Mouse (Mus musculus): ENCODE data around the gene Il15ra. TPM values are rescaled to one million over a fixed set of nuclear protein-coding genes. Genes with fewer than 3 reads are reported as not detected.

Il15ra gene
- polyA plus RNA-seq (2012; fragmentation: generic; extraction: Trizol), result 0.09 TPM
- long read RNA-seq, experiment 1, result 0 reads
- long read RNA-seq, experiment 2, result 0 reads

DNA sequence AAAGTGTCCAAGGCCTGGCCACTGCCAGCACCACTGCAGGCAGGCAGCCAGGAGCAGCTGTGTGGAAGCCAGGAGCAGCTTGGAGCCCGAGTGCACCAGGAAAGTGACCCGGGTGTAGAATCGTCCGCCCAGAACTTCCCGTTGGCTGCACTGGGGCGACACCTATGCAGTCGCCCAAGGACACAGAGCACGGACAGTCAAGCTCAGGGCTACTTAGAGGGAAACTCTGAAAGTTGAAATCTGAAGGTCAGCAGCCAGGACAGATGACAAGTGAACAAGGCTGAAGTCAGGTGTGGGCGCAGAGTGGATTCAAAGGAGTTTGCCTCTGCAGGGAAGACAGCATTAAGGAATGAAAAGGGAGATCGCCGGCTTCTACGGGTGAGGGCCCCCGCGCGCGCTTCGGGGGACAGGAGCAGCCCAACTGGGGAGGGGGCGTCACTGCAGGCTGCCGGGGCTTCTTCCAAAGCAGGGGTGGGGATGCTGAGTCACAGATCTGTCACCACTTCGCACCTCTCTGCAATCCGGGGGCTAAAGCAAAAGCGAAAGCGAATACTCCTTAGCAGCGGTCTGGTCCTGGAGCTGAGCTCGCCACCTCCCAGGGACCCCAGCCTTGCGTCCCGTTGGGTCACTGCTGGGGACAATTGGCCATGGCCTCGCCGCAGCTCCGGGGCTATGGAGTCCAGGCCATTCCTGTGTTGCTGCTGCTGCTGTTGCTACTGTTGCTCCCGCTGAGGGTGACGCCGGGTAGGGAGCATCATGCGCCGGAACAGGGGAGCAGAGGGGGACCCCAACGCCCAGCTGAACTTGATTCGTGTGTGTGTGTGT lies at the start of gene Il15ra:
TSS of gene Il15ra (plus strand) at position 90 of the 825 bp plus-strand sequence.
- no peaks in the 10 kb centered on the region for H3K36me3 ChIP-seq (ENCODE audit: control insufficient read depth, insufficient read depth)
- H3ac ChIP-seq (ENCODE audit: control insufficient read depth, insufficient read length, low read depth), result peak within 1 kb of the TSS; percentile 62
- no peak for TF ChIP-seq CEBPB (IDR thresholded peaks at IDR 0.05; ENCODE audit: low read depth)
- no peak for TF ChIP-seq USF1 (IDR thresholded peaks at IDR 0.05; ENCODE audit: low read depth)
- no peaks in the 10 kb centered on the region for H3K79me3 ChIP-seq (ENCODE audit: low read depth)
- peak within 1 kb of the TSS; percentile 46 for H3K4me3 ChIP-seq (ENCODE audit: insufficient read depth, poor library complexity, severe bottlenecking)
- no peaks in the 10 kb centered on the region for H3K79me2 ChIP-seq (ENCODE audit: control insufficient read depth, insufficient read depth)
- peaks cover 4% of the 10 kb centered on the region for H3K27me3 ChIP-seq (ENCODE audit: control insufficient read depth, insufficient read depth, insufficient read length)

DNA sequence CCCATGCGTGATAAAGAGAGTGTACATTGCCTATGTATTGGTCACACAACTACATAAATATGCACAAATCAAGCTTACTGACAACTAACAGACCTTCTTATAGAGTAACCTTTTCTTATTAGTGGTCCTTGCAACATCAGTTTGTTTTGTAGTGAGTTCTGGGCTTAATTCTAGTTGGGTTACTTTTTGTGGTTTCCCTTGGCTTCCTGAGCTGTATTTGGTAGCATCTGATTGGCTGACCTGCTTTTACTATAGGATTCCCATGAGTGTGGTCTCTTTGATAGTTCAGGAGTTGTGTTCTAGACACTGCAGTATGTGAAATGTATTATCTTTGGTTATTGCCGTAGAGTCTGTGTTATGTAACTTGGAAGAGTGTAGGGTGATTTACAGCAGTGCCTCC lies 47.5 kb upstream of the Il15ra start:
- TF ChIP-seq CTCF (IDR thresholded peaks at IDR 0.05; ENCODE audit: control insufficient read depth, insufficient read depth, insufficient read length), result no peak
- no peak for TF ChIP-seq CEBPB (IDR thresholded peaks at IDR 0.05; ENCODE audit: low read depth)
- TF ChIP-seq MYOD1 (IDR thresholded peaks at IDR 0.05; ENCODE audit: control insufficient read depth, insufficient read length, low read depth), result no peak
- no peak for TF ChIP-seq FOSL1 (IDR thresholded peaks at IDR 0.05; ENCODE audit: insufficient read depth, low read length, poor library complexity, severe bottlenecking)
- Histone ChIP-seq H3K36me3 (ENCODE audit: control insufficient read depth, insufficient read depth) (no peaks in the 10 kb centered on the region), H3K27me3 (ENCODE audit: control insufficient read depth, insufficient read depth, insufficient read length) (no peaks in the 10 kb centered on the region)

DNA sequence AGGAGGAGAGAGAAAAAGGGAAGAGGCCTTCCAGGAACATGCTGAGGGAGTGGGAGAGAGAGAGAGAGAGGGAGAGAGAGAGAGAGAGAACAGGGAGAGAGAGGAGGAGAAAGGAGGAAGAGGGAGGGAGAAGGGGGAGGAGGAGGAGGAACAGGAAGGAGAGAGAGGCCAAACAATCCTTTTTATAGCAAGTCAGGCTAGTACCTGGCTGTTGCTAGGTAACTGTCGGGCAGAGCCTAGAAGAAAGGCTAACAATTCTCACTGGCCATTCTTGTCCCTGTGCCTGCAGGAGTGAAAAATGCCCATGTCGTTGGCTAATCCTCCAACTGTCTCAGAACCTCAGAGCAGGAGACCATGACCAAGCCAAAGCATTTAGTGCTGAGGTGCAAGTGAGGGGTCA lies 45.8 kb upstream of the Il15ra start:
- Histone ChIP-seq H3K79me2 (ENCODE audit: control insufficient read depth, insufficient read depth) (no peaks in the 10 kb centered on the region), H3K4me3 (ENCODE audit: insufficient read depth, poor library complexity, severe bottlenecking) (no peak overlapping the region), H3K79me3 (ENCODE audit: low read depth) (no peaks in the 10 kb centered on the region), H3K27me3 (ENCODE audit: control insufficient read depth, insufficient read depth, insufficient read length) (no peaks in the 10 kb centered on the region), H3K36me3 (ENCODE audit: control insufficient read depth, insufficient read depth) (no peaks in the 10 kb centered on the region), H3ac (ENCODE audit: control insufficient read depth, insufficient read length, low read depth) (no peak overlapping the region)
- TF ChIP-seq CEBPB (IDR thresholded peaks at IDR 0.05; ENCODE audit: low read depth) (no peak), MYOG (IDR thresholded peaks at IDR 0.05; ENCODE audit: control insufficient read depth, extremely low read depth, insufficient read length) (no peak), MAX (IDR thresholded peaks at IDR 0.05) (no peak), FOSL1 (IDR thresholded peaks at IDR 0.05; ENCODE audit: insufficient read depth, low read length, poor library complexity, severe bottlenecking) (no peak), USF1 (IDR thresholded peaks at IDR 0.05; ENCODE audit: low read depth) (no peak), MYOD1 (IDR thresholded peaks at IDR 0.05; ENCODE audit: control insufficient read depth, insufficient read length, low read depth) (no peak), CTCF (IDR thresholded peaks at IDR 0.05; ENCODE audit: control insufficient read depth, insufficient read depth, insufficient read length) (no peak)

More for the DNA sequence above, 47.5 kb upstream of the Il15ra start:
- no peak overlapping the region for H3K4me3 ChIP-seq (ENCODE audit: insufficient read depth, poor library complexity, severe bottlenecking)
- H3K79me2 ChIP-seq (ENCODE audit: control insufficient read depth, insufficient read depth), result no peaks in the 10 kb centered on the region
- H3ac ChIP-seq (ENCODE audit: control insufficient read depth, insufficient read length, low read depth), result no peak overlapping the region
- H3K79me3 ChIP-seq (ENCODE audit: low read depth), result no peaks in the 10 kb centered on the region

DNA sequence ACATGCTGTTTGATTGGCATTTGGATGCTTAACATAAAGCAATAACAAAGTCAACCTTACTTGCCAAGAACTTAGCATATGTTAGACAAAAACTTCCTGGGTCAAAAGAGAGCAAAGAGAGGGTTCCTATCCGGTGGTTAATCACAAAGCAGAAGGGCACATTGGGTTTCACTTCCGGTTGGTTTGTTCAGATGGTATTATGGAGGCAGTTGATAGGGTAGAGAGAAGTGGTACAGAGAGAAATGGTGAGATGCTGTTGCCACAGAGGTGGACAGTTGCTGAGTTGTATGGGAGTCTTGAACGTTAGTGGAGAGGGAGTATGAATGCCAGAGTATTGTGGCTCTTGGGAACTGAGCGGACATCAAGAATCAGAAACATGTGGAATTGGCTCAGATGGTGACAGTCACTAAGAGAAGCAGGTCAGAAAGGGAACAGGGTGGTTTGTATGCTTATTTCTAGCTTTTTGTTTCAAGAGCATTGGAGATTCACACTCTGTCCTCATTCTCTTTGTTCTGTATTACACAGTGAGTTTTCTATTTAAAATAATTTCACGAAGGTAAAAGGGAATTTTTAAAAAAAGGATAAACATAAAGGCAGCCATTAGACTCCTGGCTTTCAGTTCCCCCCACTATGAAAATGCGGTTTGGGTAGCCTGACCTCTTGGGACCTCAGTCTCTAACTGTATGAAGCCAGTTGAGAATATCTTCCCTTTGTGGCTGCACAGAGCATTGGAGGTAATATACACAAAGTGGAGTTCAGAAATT lies 42.8 kb upstream of the Il15ra start:
- TF ChIP-seq FOSL1 (IDR thresholded peaks at IDR 0.05; ENCODE audit: insufficient read depth, low read length, poor library complexity, severe bottlenecking) (no peak), MYOG (IDR thresholded peaks at IDR 0.05; ENCODE audit: control insufficient read depth, extremely low read depth, insufficient read length) (no peak), USF1 (IDR thresholded peaks at IDR 0.05; ENCODE audit: low read depth) (no peak), MYOD1 (IDR thresholded peaks at IDR 0.05; ENCODE audit: control insufficient read depth, insufficient read length, low read depth) (no peak), MAX (IDR thresholded peaks at IDR 0.05) (no peak), CTCF (IDR thresholded peaks at IDR 0.05; ENCODE audit: control insufficient read depth, insufficient read depth, insufficient read length) (no peak)
- Histone ChIP-seq H3K36me3 (ENCODE audit: control insufficient read depth, insufficient read depth) (no peaks in the 10 kb centered on the region), H3K79me2 (ENCODE audit: control insufficient read depth, insufficient read depth) (no peaks in the 10 kb centered on the region), H3K4me3 (ENCODE audit: insufficient read depth, poor library complexity, severe bottlenecking) (no peak overlapping the region), H3K79me3 (ENCODE audit: low read depth) (no peaks in the 10 kb centered on the region), H3K27me3 (ENCODE audit: control insufficient read depth, insufficient read depth, insufficient read length) (no peaks in the 10 kb centered on the region), H3ac (ENCODE audit: control insufficient read depth, insufficient read length, low read depth) (no peak overlapping the region)

DNA sequence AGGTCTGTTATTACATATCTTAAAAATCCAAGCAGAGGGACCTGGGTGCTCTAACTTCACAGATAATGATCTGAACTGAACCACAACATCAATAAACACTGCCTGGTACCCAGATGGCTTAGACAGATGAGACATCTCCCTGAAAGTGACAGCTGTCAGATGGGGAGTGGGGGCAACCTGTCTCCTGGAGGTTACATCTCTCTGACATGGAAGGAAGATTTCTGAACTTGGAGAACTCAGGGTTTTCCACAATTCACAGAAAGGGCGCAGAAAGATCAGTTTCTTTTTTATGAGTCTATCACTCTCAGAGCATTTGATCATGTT lies 42.2 kb upstream of the Il15ra start:
- Histone ChIP-seq H3K36me3 (ENCODE audit: control insufficient read depth, insufficient read depth) (no peaks in the 10 kb centered on the region), H3ac (ENCODE audit: control insufficient read depth, insufficient read length, low read depth) (no peak overlapping the region), H3K79me2 (ENCODE audit: control insufficient read depth, insufficient read depth) (no peaks in the 10 kb centered on the region), H3K4me3 (ENCODE audit: insufficient read depth, poor library complexity, severe bottlenecking) (no peak overlapping the region), H3K79me3 (ENCODE audit: low read depth) (no peaks in the 10 kb centered on the region), H3K27me3 (ENCODE audit: control insufficient read depth, insufficient read depth, insufficient read length) (no peaks in the 10 kb centered on the region)
- TF ChIP-seq CTCF (IDR thresholded peaks at IDR 0.05; ENCODE audit: control insufficient read depth, insufficient read depth, insufficient read length) (no peak), FOSL1 (IDR thresholded peaks at IDR 0.05; ENCODE audit: insufficient read depth, low read length, poor library complexity, severe bottlenecking) (no peak), MAX (IDR thresholded peaks at IDR 0.05) (no peak), MYOD1 (IDR thresholded peaks at IDR 0.05; ENCODE audit: control insufficient read depth, insufficient read length, low read depth) (no peak), CEBPB (IDR thresholded peaks at IDR 0.05; ENCODE audit: low read depth) (no peak), MYOG (IDR thresholded peaks at IDR 0.05; ENCODE audit: control insufficient read depth, extremely low read depth, insufficient read length) (no peak), USF1 (IDR thresholded peaks at IDR 0.05; ENCODE audit: low read depth) (no peak)
